Comparison of ENCODE assay signal across 9 mouse cellular contexts in the genomic region with DNA sequence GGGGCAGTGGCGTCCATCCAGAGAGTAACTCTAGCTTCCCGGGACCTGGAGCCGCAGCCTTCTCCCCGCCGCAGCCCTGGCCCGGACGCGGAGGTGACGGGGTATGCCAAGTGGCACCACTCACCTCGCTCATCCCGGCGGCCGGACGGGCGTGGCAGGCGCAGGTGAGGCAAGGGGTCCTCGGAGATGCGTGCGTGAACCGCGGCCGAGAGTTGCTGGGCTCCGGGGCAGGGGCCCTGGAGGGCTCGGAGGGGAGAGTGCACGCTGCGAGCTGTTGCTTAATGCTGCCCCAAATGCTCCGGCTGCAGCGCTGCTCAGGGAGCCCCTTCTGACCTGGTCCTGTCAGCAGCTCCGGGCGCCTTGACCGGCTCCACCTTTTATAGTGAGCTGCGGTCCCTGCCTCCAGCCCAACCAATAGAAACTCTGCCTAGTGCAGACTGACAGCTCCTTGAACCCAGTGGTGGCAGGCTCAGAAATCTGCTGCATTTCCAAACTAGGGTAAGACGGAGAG. TPM values are rescaled to one million over a fixed set of nuclear protein-coding genes. Genes with fewer than 3 reads are reported as not detected.
DNase-seq lines count a peak whose midpoint lies in the region; ATAC-seq and TF ChIP-seq lines count a peak whose summit lies in the region.
"Had no signal": no experiment of that assay in that cellular context is flagged by ENCODE, and none has a peak within 500 bp of the region (broad histone marks: within the 10 kb centered on the region; RNA-seq: fewer than 3 reads in every experiment).

A gene (minus strand): TSS at position 382 of the 511 bp plus-strand sequence.

- DNase-seq in CH12.LX (ENCODE audit: extremely low read depth): no peak
- DNase-seq in heart, postnatal 25 days (ENCODE audit: low spot score): peak; percentile 70
- DNase-seq in layer of hippocampus, adult 18-20 months (ENCODE audit: low spot score in 2 of 2): peak; percentile 43 to 44
- DNase-seq in urinary bladder, postnatal 25 days (ENCODE audit: low spot score): peak; percentile 15

- peak within 1 kb of the TSS; percentile 48 for H3K4me2 ChIP-seq in CH12.LX (ENCODE audit: insufficient read depth, low read depth, poor library complexity, severe bottlenecking)
- H3K4me2 ChIP-seq in forebrain, embryonic 16.5 days (ENCODE audit: low read length): peak within 1 kb of the TSS; percentile 96
- peak within 1 kb of the TSS; percentile 62 for H3K4me2 ChIP-seq in liver, embryonic 16.5 days (ENCODE audit: low read depth, low read length)
- peak within 1 kb of the TSS; percentile 93 for H3K4me2 ChIP-seq in neural tube, embryonic 13.5 days

- H3K4me1 ChIP-seq in CH12.LX (ENCODE audit: control insufficient read depth in 1 of 2, insufficient read depth in 2 of 2): no peaks in the 10 kb centered on the region
- H3K4me1 ChIP-seq in forebrain, embryonic 16.5 days (replicated peaks; ENCODE audit: control insufficient read depth, insufficient read depth, low read length): peaks cover 18% of the 10 kb centered on the region
- H3K4me1 ChIP-seq in liver, embryonic 16.5 days (ENCODE audit: control insufficient read depth, low read depth, low read length): no peaks in the 10 kb centered on the region
- peaks cover 45% of the 10 kb centered on the region for H3K4me1 ChIP-seq in neural tube, embryonic 13.5 days (replicated peaks)

- peaks cover 34% of the 10 kb centered on the region for H3K27me3 ChIP-seq in CH12.LX (replicated peaks)
- H3K27me3 ChIP-seq in forebrain, embryonic 16.5 days (replicated peaks; ENCODE audit: control insufficient read depth, insufficient read depth, low read length): peaks cover 32% of the 10 kb centered on the region
- peaks cover 54% of the 10 kb centered on the region for H3K27me3 ChIP-seq in liver, embryonic 16.5 days (ENCODE audit: control insufficient read depth, insufficient read depth, low read depth, low read length)
- H3K27me3 ChIP-seq in neural tube, embryonic 13.5 days: peaks cover 72% of the 10 kb centered on the region

- H3K9me3 ChIP-seq in CH12.LX (replicated peaks; ENCODE audit: low read length): no peaks in the 10 kb centered on the region
- no peaks in the 10 kb centered on the region for H3K9me3 ChIP-seq in forebrain, embryonic 16.5 days (ENCODE audit: control insufficient read depth, low read length)
- H3K9me3 ChIP-seq in liver, embryonic 16.5 days (replicated peaks; ENCODE audit: control insufficient read depth, low read length): no peaks in the 10 kb centered on the region
- H3K9me3 ChIP-seq in neural tube, embryonic 13.5 days: no peaks in the 10 kb centered on the region
- H3K9me3 ChIP-seq: G1E had no signal

- no peak for TF ChIP-seq EP300 in CH12.LX (IDR thresholded peaks at IDR 0.05; ENCODE audit: low read length)

- dilution Hi-C loops in CH12.LX (cut with MboI; ENCODE audit: extremely low pct_ligation_motif_present, extremely low pct_unique_long_range_greater_than_20kb, low sequenced_read_pairs): no loop called here

- in situ Hi-C loops in CH12.LX (cut with MboI; ENCODE audit: low pct_ligation_motif_present, low pct_unique_long_range_greater_than_20kb, low sequenced_read_pairs): no loop called here

- no peak within 1 kb of the TSS for H3K9ac ChIP-seq in CH12.LX (ENCODE audit: insufficient read depth, low read depth)
- peak within 1 kb of the TSS; percentile 60 for H3K9ac ChIP-seq in forebrain, embryonic 16.5 days (replicated peaks; ENCODE audit: low read depth, low read length)
- H3K9ac ChIP-seq in liver, embryonic 16.5 days (ENCODE audit: low read depth, low read length): no peak within 1 kb of the TSS; the same call in 1 of the 2 replicates
- peak within 1 kb of the TSS; percentile 71 for H3K9ac ChIP-seq in neural tube, embryonic 13.5 days

- ATAC-seq in cerebellum, adult (ENCODE audit: insufficient number of reproducible peaks, low FRiP score, low TSS enrichment): peak; percentile 88
- peak; percentile 93 for ATAC-seq in forebrain, embryonic 16.5 days
- peak; percentile 70 for ATAC-seq in liver, embryonic 16.5 days (ENCODE audit: low read depth)
- ATAC-seq in neural tube, embryonic 13.5 days (ENCODE audit: low read depth): peak; percentile 55; the same call in 1 of the 2 replicates

- H3K36me3 ChIP-seq in CH12.LX (replicated peaks in 1 of 2; ENCODE audit: control insufficient read depth in 1 of 2, insufficient read depth in 1 of 2, low read length in 1 of 2): no peaks in the 10 kb centered on the region
- no peaks in the 10 kb centered on the region for H3K36me3 ChIP-seq in forebrain, embryonic 16.5 days (ENCODE audit: control insufficient read depth, insufficient read depth)
- H3K36me3 ChIP-seq in liver, embryonic 16.5 days (ENCODE audit: control insufficient read depth, insufficient read depth): no peaks in the 10 kb centered on the region
- no peaks in the 10 kb centered on the region for H3K36me3 ChIP-seq in neural tube, embryonic 13.5 days
- H3K36me3 ChIP-seq: G1E had no signal

- no peak for TF ChIP-seq CTCF in CH12.LX (conservative IDR thresholded peaks at IDR 0.05 in 1 of 2, IDR thresholded peaks at IDR 0.05 in 1 of 2; ENCODE audit: low read depth in 2 of 2, low read length in 2 of 2)

- H3K79me2 ChIP-seq in CH12.LX (replicated peaks; ENCODE audit: control insufficient read depth, extremely low read depth, insufficient read depth, poor library complexity, severe bottlenecking): no peaks in the 10 kb centered on the region

- peak within 1 kb of the TSS in 1 of 3 experiments; percentile 23 for H3K4me3 ChIP-seq in CH12.LX (replicated peaks in 1 of 3; ENCODE audit: low read depth in 2 of 3, low read length in 2 of 3, poor library complexity in 1 of 3)
- peak within 1 kb of the TSS; percentile 66 for H3K4me3 ChIP-seq in forebrain, embryonic 16.5 days (replicated peaks; ENCODE audit: low read length)
- H3K4me3 ChIP-seq in liver, embryonic 16.5 days (ENCODE audit: low read depth, low read length): peak within 1 kb of the TSS; percentile 54
- H3K4me3 ChIP-seq in neural tube, embryonic 13.5 days: peak within 1 kb of the TSS; percentile 49

- intact Hi-C loops in heart, postnatal 25 days (cut with DNase I): loop anchor here (2.0 kb wide), 1 partner anchor 29 kb away; no protein-coding TSS in a partner anchor

- no peak for TF ChIP-seq POLR2A in CH12.LX (IDR thresholded peaks at IDR 0.05; ENCODE audit: low read depth, low read length)

- no peak for TF ChIP-seq RAD21 in CH12.LX (IDR thresholded peaks at IDR 0.05; ENCODE audit: low read depth, low read length)

- 0% methylated on average over 33 of the region's 33 CpGs for WGBS in forebrain, embryonic 16.5 days
- under 1% methylated on average over 33 of the region's 33 CpGs for WGBS in liver, embryonic 16.5 days (ENCODE audit: insufficient replicate concordance)
- under 1% methylated on average over 33 of the region's 33 CpGs for WGBS in neural tube, embryonic 13.5 days

- no peak within 1 kb of the TSS for H3K27ac ChIP-seq in CH12.LX (ENCODE audit: insufficient read depth, low read depth)
- no peak within 1 kb of the TSS for H3K27ac ChIP-seq in forebrain, embryonic 16.5 days (ENCODE audit: low read length)
- no peak within 1 kb of the TSS for H3K27ac ChIP-seq in liver, embryonic 16.5 days (ENCODE audit: low read length)
- no peak within 1 kb of the TSS for H3K27ac ChIP-seq in neural tube, embryonic 13.5 days (replicated peaks)

TF ChIP-seq in CH12.LX, 34 proteins besides CTCF, POLR2A, EP300 and RAD21:
- no peak for TF ChIP-seq ZKSCAN1 (IDR thresholded peaks at IDR 0.05; ENCODE audit: borderline replicate concordance, low read depth, low read length)
- no peak for TF ChIP-seq JUN (IDR thresholded peaks at IDR 0.05; ENCODE audit: insufficient read depth, low read depth, low read length)
- no peak for TF ChIP-seq NRF1 (IDR thresholded peaks at IDR 0.05; ENCODE audit: low read depth, low read length)
- no peak for TF ChIP-seq RCOR1 (conservative IDR thresholded peaks at IDR 0.05; ENCODE audit: low read depth, low read length)
- TF ChIP-seq MYC (IDR thresholded peaks at IDR 0.05; ENCODE audit: low read depth, low read length): no peak
- no peak for TF ChIP-seq E2F4 (IDR thresholded peaks at IDR 0.05; ENCODE audit: insufficient replicate concordance, low read depth, low read length)
- TF ChIP-seq MAFK (IDR thresholded peaks at IDR 0.05; ENCODE audit: insufficient replicate concordance, low read length): no peak
- TF ChIP-seq IRF4 (IDR thresholded peaks at IDR 0.05; ENCODE audit: low read depth, low read length): no peak
- no peak for TF ChIP-seq ZMIZ1 (IDR thresholded peaks at IDR 0.05; ENCODE audit: low read depth, low read length)
- TF ChIP-seq POLR2AphosphoS2 (IDR thresholded peaks at IDR 0.05; ENCODE audit: low read depth, low read length): no peak
- no peak for TF ChIP-seq ZC3H11A (IDR thresholded peaks at IDR 0.05; ENCODE audit: low read depth, low read length)
- TF ChIP-seq ETS1 (conservative IDR thresholded peaks at IDR 0.05; ENCODE audit: low read depth, low read length): no peak
- no peak for TF ChIP-seq USF1 (IDR thresholded peaks at IDR 0.05; ENCODE audit: low read depth, low read length)
- TF ChIP-seq NELFE (IDR thresholded peaks at IDR 0.05; ENCODE audit: low read depth, low read length): no peak
- TF ChIP-seq SMC3 (IDR thresholded peaks at IDR 0.05; ENCODE audit: low read depth, low read length): no peak
- TF ChIP-seq CHD2 (IDR thresholded peaks at IDR 0.05; ENCODE audit: low read length): no peak
- no peak for TF ChIP-seq HCFC1 (IDR thresholded peaks at IDR 0.05; ENCODE audit: low read depth, low read length)

RNA-seq across cellular contexts. Expression of the gene that starts here (rescaled TPM):
- total RNA-seq in CH12.LX (2012; rRNA removed) (not detected in 2 replicates), CH12.LX (2014; rRNA removed) (not detected in 2 replicates)
- not detected in 2 replicates for polyA plus RNA-seq in CH12.LX (2012; ENCODE audit: insufficient read length, low read depth)
- 7.1 and 7.9 TPM in 2 replicates for polyA plus RNA-seq in forebrain, embryonic 16.5 days (2015; fragmentation: Nextera tagmentation; extraction: Ambion mirVana)
- 100 to 1,000 TPM; 253 to 281 TPM for total RNA-seq in heart, postnatal 25 days (2021)
- total RNA-seq in layer of hippocampus, adult 18-20 months (2021): 10 to 100 TPM; 47.5 to 47.7 TPM
- polyA plus RNA-seq in liver, embryonic 16.5 days (2015; fragmentation: Nextera tagmentation; extraction: Ambion mirVana): 2.5 and 2.6 TPM in 2 replicates
- polyA plus RNA-seq in neural tube, embryonic 13.5 days (2015; fragmentation: Nextera tagmentation; extraction: Ambion mirVana): 13.9 and 18.4 TPM in 2 replicates
- polyA plus RNA-seq: G1E had no signal

Comparison
In these comparisons a context has a peak if more than half of its experiments do, and no peak if none do; other contexts are left out.
1. RNA of the gene that starts here (total RNA-seq): 253 to 281 TPM in heart, postnatal 25 days and 47.5 to 47.7 TPM in layer of hippocampus, adult 18-20 months; not detected in CH12.LX; every median in the first group is over 10 times any median in the second.
2. RNA of the gene that starts here (total RNA-seq): 253 to 281 TPM in heart, postnatal 25 days; 47.5 to 47.7 TPM in layer of hippocampus, adult 18-20 months; every median in the first group is over 4 times any median in the second.
3. H3K9ac ChIP-seq: peak in forebrain, embryonic 16.5 days (single experiment) and neural tube, embryonic 13.5 days (single experiment); none in CH12.LX (single experiment) and liver, embryonic 16.5 days (single experiment).
4. Peak in every context shown above with its lines, with median percentiles within 50 percentile points of each other: H3K4me2 ChIP-seq and ATAC-seq.